Mouse (Mus musculus) CH12F3 (cell line): ENCODE measurements around the gene Scn3b.

Experiments
- in situ Hi-C: fragments of 300-500 bp; cut with MboI; formaldehyde crosslinking; loops from 2 replicates; pipeline ENCODE4 v1.14.3; 2020; ENCODE audit warnings: low sequenced_read_pairs

Gene Scn3b

DNA sequence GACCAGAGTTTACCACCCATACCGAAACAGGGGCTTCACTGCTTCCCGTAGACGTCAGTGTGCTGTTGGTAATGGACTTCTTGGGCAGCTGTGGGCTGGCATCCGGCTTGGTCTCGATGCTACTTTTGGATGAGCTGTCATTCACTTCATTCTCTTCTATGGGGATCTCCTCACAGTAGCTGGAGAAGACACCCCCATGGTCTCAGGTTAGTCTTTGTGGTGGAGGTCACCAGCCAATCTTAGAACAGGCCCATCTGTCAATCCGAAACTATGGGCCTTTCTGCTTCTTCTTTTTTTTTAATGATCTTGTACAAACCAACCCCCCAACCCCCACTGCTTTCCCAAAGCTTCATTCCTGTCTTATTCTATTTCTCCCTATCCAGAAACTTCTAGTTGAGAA lies 40.9 kb downstream of the Scn3b start:
- in situ Hi-C loops: no loop called here

DNA sequence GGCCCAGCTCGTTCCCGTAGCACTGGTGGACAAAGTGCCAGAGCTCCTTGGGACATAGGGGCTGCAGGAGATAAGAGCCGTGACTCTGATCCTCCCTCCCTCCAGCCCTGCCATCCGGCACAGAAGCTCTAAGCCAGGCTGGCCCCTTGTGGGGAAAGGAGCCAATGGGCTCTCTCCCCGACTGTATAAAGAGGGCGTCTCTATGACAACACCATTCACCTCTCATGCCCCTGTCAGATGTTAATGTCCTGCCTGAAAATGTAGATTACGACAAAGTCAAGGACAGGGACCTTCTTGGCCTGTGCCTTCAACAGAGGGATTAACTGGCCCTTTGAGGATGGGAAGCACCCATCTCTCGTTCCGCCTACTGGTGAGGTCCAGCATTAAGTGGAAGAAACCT lies 42.8 kb downstream of the Scn3b start:
- in situ Hi-C loops: no loop called here

GRCm38 (mm10) chr9:40316865-40317660 lies 48.0 kb downstream of the Scn3b start:
- in situ Hi-C loops: no loop called here

DNA sequence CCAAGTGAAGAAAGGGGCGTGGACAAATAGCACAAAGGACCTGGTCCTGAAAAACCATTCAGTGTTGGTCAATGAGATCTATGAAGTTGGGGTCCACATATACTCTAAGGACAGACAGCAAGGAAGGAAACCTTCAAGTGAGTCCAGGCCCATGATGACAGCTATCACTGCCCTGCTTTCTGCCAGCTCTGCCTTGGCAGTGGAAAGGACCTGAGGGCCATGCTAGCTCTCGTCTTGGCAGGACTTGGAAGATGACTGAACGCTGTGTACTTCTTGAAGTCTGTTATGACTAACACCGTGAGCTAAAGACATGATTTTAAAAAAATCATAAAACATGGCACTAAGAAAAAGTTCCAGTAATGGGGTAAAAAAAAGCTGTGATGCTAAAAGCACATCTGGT lies 48.7 kb downstream of the Scn3b start:
- in situ Hi-C loops: no loop called here

DNA sequence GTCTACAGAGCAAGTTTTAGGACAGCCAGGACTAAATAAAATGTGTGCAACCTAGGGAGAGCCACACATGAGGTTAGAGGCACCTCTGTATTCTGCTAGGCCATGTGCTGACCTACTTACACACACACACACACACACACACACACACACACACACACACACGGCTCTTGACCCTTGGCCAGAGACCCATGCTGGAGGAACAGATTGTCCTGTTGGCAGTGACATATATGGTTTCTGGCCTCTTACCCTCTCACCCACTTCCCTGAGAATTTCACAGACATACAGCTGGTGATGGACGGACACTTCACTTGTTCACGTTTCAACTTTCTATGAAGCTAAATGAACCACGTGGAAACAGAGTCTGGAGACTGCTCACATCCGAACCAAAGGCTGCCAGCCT lies 49.8 kb downstream of the Scn3b start:
- in situ Hi-C loops: no loop called here

DNA sequence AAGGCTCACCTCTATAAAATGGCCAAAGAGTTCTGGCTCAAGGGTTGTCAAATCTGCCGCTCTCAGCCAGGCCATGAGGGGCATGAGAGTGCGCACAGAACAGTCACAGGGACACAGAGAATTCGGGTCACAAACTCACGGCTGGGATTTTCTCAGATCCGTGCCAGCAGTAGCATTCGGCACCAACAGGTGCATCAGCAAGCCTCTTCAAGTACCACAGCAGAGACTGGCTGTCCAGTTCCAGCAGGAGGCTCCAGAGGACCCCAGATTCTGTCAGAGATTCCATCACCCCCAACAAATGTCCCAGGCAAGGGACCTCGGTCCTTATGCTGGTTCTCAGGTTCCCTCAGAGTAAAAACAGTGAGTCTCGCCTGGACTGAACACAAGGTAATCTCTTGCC lies 51.4 kb downstream of the Scn3b start:
- in situ Hi-C loops: loop anchor here (5.0 kb wide), 1 partner anchor 98 kb away; no protein-coding TSS in a partner anchor

GRCm38 (mm10) chr9:40320879-40321667 lies 52.1 kb downstream of the Scn3b start:
- in situ Hi-C loops: loop anchor here (5.0 kb wide), 1 partner anchor 99 kb away; no protein-coding TSS in a partner anchor

DNA sequence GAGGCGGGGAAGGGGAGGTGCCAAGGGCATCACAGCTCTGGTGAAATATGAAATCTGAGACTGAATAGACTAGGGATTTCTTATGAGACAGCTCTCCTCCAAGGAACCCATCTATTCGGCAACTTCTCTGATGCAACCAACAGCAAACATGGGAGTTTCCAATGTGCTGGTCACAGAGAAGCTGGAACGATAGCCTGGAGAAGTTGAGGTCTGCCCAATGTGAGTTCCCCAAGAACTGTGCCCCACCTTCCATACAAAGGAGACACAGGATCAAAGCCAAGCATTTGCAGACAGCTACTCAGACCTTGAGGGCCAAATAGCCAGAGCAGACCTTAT lies 52.6 kb downstream of the Scn3b start:
- in situ Hi-C loops: loop anchor here (5.0 kb wide), 1 partner anchor 99 kb away; no protein-coding TSS in a partner anchor

GRCm38 (mm10) chr9:40322372-40322771 lies 53.4 kb downstream of the Scn3b start:
- in situ Hi-C loops: loop anchor here (5.0 kb wide), 1 partner anchor 100 kb away; no protein-coding TSS in a partner anchor

DNA sequence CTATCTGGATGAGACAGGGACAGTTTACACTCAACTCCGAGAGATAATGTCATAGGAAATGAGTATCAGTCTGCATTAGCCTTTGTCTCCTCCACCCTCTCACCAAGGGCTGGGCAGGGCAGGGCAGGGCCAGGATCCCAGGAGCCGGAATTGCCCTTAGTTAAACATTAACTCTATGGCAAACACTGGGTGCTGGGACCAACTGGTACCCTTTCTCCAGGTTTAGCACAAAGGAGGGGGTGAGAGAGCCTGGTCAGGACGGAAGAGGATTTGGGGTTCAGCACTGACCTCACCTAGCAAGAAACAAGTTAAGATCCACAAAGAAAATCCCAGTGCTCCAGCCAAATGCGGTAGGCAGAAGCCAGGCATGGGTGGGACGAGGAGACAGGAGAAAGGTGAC lies 54.2 kb downstream of the Scn3b start:
- in situ Hi-C loops: loop anchor here (5.0 kb wide), 1 partner anchor 101 kb away; no protein-coding TSS in a partner anchor

DNA sequence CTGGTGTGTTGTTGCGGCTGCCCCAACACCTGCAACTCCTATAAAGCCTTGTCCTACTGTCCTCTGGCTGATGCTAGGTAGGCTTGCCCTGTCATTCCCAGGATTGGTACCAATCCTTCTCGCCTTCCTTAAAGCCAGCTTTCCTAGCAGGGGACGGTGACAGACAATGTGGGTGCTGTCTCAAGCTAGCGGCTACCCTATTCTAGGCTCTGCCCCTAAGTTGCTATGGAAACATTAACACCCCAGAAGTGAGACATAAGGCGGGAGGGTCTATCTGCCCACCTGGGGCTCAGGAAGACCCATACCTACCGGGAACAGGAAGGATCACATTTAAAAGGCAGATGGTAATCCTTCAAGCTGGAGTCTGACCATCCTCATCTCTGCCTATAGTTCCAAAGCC lies 54.8 kb downstream of the Scn3b start:
- in situ Hi-C loops: loop anchor here (5.0 kb wide), 1 partner anchor 101 kb away; no protein-coding TSS in a partner anchor

DNA sequence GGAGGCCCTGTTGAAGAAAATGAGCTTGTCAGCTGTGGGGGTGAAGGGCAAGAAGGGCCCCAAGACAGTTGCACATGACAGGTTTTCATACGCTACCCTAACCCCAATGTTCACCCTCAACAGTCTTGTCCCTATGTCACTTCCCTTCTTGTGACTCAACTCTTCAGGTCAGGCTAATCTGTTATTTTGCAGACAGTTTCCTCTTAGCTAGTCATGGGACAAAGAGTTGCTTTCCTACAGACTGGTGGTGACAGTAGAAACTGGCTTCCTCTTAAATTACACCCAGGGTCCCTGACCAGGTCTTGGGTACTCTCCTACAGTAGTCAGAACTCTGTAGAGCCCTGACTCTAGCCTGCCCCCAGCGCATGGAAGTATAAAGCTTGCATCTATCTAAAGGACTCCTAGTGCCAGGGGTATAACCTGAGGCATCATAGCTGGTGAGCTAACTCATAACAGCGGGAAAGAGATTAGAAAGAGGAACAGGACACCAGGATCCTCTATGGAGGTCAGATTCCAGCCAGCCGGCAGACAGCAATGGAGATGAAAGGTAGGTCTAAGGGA lies 55.3 kb downstream of the Scn3b start:
- in situ Hi-C loops: loop anchor here (5.0 kb wide), 1 partner anchor 102 kb away; no protein-coding TSS in a partner anchor

- in situ Hi-C loops: loop anchor here (5.0 kb wide), 1 partner anchor 103 kb away; no protein-coding TSS in a partner anchor
Observed at GRCm38 (mm10) chr9:40324826-40325225, 55.8 kb downstream of the Scn3b start.

- in situ Hi-C loops: no loop called here
Observed at GRCm38 (mm10) chr9:40326260-40326915, 57.4 kb downstream of the Scn3b start.

DNA sequence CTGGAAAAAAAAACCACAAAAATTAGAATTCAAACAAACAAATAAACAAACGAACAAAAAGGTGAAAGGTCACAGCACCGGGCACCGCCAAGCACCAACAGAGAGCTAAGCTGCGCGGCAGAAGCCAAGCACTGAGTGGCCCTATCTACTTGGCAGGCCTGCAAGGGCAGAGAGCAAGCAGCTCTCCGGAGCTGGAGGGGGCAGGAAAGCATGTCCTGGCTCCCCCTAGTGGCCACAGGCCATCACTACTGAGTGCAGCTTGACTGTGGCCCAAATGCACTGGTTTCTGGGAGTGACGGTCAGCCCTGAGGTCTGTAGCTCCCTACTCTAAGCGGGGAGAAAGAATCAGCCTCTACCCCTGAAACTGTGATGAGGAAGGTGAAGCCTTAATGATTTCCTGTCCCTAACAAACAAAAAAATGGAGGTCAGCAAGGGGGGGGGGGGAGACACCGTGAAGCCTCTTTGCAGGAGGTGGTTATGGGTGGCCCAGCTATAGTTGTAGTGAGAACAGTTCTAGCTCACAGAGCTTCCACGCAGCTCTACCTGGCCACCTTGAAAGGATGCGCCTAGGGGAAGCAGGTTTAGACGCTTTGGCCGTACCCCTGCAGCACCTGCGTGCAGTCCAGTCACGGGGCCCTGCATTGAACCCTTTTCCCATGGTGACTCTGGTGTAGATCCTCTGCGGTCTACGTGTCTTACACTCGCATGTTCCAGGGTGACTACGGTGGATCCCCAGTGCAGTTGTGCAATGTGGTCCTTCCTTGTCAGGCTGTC lies 61.8 kb downstream of the Scn3b start:
- in situ Hi-C loops: no loop called here

GRCm38 (mm10) chr9:40331411-40332286 lies 62.6 kb downstream of the Scn3b start:
- in situ Hi-C loops: no loop called here

- in situ Hi-C loops: no loop called here
Observed at GRCm38 (mm10) chr9:40332326-40332725, 63.3 kb downstream of the Scn3b start.

DNA sequence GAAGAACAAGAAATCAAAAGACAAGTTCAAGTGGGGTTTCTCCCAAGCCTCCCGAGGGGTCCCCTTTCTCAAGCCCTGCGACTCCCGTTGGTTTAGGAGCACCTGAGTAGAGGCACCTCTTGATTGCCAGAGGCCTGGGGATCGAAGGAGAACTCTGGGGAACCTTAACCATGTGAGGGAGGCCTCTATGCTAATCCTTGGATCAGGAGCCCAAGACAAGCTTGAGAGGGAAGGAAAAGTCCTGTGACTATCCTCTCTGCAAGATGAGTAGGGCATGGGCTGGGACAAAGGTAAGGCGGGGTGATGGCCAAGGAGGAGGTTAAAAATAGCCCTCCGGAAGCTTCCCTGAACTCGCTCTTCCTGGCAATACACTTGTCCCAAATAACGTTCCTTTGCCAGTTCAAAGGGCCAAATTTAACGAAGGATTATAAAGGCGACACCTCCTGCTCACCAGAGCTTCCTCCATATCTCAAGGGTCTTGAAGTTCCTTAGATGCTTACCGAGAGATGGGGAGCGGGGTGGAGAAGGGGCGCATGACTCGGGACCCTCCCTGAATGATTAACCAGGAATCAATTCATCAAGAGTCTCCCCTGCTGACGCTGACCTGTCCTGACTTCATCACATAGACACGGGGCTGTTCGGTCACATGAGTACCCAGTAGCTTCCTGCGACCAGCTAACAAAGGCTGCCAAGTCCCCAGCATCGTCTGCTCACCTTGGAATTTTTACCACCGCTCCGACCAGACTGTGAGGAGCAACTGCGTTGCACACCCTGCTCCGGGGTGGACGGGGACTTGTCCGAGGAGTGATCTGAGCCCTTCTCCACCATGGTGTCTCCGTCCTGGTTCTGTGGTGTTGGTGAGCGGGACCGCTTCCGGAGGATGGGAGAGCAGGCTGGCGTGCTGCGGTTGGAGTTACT lies 64.0 kb downstream of the Scn3b start:
- in situ Hi-C loops: no loop called here
